Mouse (Mus musculus) B cell, adult 2 months (primary cell): ENCODE data around the gene Kcnj2.

Experiments
- DNase-seq, 2 experiments: peaks; one replicate each; pipeline ENCODE4 v3.0.0; 2022

The Kcnj2 gene

DNA sequence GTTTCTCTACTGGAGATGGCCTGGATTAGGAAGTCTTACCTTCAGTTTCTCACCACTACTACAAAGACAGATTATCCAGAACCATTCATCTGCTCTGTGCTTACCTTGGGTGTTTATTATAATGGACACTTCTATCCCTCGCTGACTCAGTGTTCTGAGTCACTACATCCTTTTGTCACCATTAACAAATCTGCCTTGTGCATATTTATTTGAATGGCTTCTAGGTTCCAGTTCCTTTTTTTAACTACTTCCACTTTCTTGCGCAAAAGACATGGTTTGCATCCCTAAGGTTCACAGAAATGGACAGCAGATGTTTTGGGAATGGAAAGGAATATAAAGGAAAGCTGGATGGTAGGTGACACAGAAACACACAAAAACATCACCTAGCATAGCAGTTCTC, 27.0 kb downstream of the Kcnj2 start:
- no peak for DNase-seq

DNA sequence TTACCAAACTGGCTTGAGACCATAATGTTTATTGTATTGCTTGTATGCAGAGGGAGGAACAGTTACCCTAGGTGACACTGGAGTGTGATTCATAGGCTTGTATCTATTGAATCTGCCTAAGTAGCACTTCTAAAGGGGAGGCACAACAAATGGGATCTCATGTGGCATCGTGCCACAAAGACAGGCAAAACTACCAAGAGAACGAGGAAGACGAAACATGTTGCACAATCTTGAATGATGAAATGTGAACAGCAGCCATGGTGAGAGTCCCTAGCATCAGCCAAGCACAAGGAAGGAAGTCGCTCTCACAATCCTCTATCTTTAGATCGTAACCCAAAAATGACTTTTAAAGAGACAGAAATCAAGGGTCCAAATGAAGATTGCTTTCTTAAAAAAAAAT, 30.6 kb downstream of the Kcnj2 start:
- DNase-seq = no peak

DNA sequence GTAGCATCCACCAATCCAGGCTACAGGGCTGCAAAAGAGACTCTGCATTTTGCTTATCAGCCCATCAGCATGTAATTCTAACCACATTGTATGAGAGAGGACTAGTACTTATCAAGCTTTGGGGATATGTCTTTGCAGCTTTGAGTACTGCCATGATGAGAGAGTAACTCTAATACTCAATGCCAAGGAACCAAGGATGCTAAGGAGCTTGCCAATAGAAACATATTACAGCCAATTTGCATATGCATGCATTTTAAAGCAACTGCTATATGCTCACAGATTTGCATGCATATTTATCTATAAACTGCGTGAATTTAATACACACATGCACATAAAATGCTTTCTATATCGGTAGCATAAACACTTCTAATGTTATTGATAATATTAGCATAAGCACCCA, 34.2 kb downstream of the Kcnj2 start:
- no peak for DNase-seq

DNA sequence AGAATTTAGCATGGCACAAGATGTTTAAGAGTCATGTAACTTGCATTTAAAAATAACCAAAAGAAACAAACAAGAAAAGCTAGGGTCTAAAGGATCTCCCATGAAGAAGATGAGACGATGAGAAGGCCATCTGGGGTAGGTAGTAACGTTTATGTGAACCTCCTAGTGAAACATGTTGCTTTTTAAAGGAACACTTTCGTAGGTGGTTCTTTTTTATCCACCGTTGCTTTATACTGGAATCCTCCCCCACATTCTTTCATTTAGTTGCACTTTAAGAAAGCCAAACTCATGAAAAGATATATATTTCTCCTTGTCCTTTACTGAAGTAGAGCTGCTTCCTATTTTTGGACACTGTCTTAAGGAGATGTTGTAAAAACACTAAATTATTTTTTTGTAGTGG, 34.7 kb downstream of the Kcnj2 start:
- no peak for DNase-seq

DNA sequence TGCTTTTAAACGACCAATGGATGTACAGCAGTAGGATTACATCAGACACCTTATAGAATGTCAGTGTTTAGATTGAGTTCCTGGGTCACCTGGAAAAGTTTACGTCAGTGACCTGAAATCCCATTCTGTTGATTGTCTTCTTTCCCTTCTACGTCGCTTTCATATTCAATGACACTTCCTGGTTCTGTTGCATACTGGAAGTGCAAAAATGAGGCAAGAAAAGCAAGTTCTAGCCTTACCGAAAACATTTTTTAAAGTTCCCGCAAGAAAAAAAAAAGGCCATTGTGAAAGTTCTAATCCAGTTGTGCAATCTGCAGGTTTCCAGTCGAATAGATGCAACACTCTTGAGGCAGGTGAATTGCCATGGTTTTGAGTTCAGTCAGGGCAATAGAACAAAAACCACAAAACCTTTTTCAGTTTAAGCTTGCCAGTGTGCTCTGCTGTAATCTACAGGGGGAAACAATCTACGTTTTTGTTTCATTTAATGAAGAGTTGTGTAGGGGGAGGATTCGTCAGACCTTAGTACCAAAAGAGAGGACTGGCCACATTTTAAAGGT, 35.7 kb downstream of the Kcnj2 start:
- DNase-seq = no peak

DNA sequence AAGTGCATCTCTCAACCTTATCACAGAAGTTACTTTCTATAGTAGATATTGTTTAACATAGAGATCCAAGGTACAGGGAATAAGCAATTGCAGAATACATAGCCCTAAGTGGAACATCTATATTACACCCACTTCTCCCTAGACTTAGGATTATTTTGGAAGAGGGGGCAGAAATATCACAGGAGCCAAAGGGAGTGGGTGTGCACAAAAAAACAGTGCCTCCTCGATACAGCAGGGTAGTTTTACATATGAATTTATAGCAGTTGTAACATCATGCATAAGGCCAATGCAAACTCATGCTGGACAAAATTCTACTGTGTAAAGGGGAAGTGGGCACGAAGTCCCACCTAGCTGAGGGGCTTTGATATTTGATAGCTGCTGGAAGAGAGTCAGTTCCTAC, 38.5 kb downstream of the Kcnj2 start:
- no peak for DNase-seq

DNA sequence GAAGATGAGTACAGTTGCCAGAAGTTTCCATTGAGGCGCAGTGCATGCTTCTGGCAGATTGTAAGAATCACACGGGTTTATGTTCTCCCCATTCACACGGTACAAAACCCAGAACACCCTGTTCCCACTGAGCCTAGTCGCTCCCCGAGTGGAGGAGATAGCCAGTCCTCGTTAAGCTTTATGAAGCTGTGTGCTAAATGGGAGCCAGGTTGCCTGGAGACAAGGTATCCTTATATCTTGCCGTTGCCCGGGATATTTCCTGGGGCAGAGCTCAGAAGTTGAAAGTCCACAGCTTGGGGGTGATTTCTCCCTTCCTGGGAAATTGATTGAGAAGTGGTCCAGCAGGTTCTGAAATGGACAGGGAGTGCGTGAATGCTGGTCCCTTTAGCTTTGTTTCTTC, 42.2 kb downstream of the Kcnj2 start:
- DNase-seq = no peak

DNA sequence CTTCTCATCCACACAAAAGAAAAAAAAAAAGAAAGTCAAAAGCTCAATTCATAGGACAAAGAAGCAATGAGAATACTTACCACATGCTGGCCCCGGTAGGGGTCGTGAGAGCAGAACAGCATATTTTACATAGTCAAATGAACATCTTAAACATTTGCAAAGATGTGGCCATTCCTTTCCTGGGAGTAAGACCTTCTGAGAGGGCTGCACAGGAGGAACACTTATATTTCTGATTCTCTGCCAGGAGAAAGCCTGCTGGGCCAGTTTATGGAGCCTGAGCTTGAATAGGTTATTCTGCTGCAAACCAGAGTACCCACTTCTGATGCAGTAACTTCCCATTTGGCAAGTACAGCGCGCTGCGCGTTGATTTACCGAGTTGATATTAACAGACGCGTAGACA, 55.5 kb downstream of the Kcnj2 start:
- DNase-seq = no peak

DNA sequence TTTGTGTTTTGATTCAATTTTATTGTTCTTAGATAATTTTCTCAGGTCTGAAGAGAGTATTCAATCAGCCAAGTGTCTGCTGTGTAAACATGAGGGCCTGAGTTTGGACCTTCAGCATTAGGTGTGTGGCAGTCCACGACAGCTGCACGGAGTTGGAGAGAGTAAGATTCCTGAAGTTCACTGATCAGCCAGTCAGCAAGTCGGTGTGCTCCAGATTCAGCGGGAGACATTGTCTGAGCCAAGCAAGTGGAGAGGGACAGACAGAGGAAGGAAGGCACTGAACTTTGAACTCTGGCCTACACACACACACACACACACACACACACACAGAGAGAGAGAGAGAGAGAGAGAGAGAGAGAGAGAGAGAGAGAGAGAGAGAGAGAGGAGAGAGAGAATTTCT, 57.4 kb downstream of the Kcnj2 start:
- DNase-seq = no peak

DNA sequence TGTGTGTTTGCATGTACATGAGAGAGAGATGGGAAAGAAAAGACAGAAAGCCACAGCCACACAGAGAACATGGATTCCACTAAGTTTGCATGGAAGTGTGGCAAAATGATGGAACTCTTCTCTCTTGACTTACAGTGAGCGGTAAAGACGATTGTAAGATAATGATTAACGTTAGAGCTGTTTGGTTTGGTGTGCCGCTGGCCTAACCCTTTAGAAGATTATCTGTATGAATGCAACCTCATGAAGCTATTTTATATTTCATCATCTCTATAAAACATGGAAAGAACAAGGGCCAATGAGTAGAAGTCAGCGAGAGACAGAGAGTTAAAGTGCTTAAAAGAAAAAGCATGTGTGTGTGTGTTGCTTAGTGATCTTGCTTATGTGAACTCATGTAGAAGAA, 60.0 kb downstream of the Kcnj2 start:
- no peak for DNase-seq
